Comparison of ENCODE assay signal across 8 mouse cellular contexts in genomic region chr10:120717159-120717567, GRCm38 (mm10).
DNase-seq lines count a peak whose midpoint lies in the region; ATAC-seq and TF ChIP-seq lines count a peak whose summit lies in the region.

No protein-coding gene starts in this region.

- no peaks in the 10 kb centered on the region for H3K9me3 ChIP-seq in embryonic facial prominence, embryonic 15.5 days (replicated peaks)
- H3K9me3 ChIP-seq in midbrain, postnatal 0 days (ENCODE audit: low read length), result no peaks in the 10 kb centered on the region

- 22% methylated on average over 11 of the region's 11 CpGs for WGBS in embryonic facial prominence, embryonic 15.5 days
- WGBS in midbrain, postnatal 0 days, result 75% methylated on average over 11 of the region's 11 CpGs

- no peak overlapping the region for H3K4me2 ChIP-seq in embryonic facial prominence, embryonic 15.5 days (replicated peaks)
- no peak overlapping the region for H3K4me2 ChIP-seq in midbrain, postnatal 0 days (ENCODE audit: low read depth, low read length, poor library complexity, severe bottlenecking)

- no peak overlapping the region for H3K4me3 ChIP-seq in embryonic facial prominence, embryonic 15.5 days (replicated peaks)
- H3K4me3 ChIP-seq in midbrain, postnatal 0 days (ENCODE audit: low read depth, low read length), result no peak overlapping the region

- H3K27ac ChIP-seq in embryonic facial prominence, embryonic 15.5 days (replicated peaks), result 0 out of 2 replicates have a peak overlapping the region, but pooled peaks have one; percentile 36
- no peak overlapping the region for H3K27ac ChIP-seq in midbrain, postnatal 0 days (ENCODE audit: low read depth, low read length)

- H3K36me3 ChIP-seq in embryonic facial prominence, embryonic 15.5 days, result no peaks in the 10 kb centered on the region
- no peaks in the 10 kb centered on the region for H3K36me3 ChIP-seq in midbrain, postnatal 0 days (ENCODE audit: insufficient read depth, low read length)

- H3K4me1 ChIP-seq in embryonic facial prominence, embryonic 15.5 days, result peaks cover 33% of the 10 kb centered on the region
- no peaks in the 10 kb centered on the region for H3K4me1 ChIP-seq in midbrain, postnatal 0 days (ENCODE audit: insufficient read depth, low read length)

- no peak for TF ChIP-seq CTCF in midbrain, postnatal 0 days (IDR thresholded peaks at IDR 0.05)

- no peaks in the 10 kb centered on the region; the same call in 1 of the 2 replicates for H3K27me3 ChIP-seq in embryonic facial prominence, embryonic 15.5 days
- peaks cover 15% of the 10 kb centered on the region for H3K27me3 ChIP-seq in midbrain, postnatal 0 days (ENCODE audit: insufficient read depth, low read length)

- ATAC-seq in embryonic facial prominence, embryonic 15.5 days (ENCODE audit: insufficient number of reproducible peaks, low FRiP score, low TSS enrichment, low read depth), result peak; percentile 51; the same call in 1 of the 2 replicates
- no peak for ATAC-seq in midbrain, postnatal 0 days (ENCODE audit: low FRiP score)

- peak; percentile 16 for DNase-seq in adrenal gland, postnatal 10 days
- no peak for DNase-seq in adrenal gland, adult 2 months
- DNase-seq in kidney, adult 9 months, result peak; percentile 17
- peak; percentile 68 for DNase-seq in lung, postnatal 10 days
- DNase-seq in midbrain, postnatal 0 days (ENCODE audit: low spot score), result no peak
- DNase-seq in cerebellum, adult 8-10 months, result no peak
- no peak for DNase-seq in right cerebral cortex, adult 2 months (ENCODE audit: low spot score in 2 of 2)

- no peak overlapping the region for H3K9ac ChIP-seq in embryonic facial prominence, embryonic 15.5 days
- no peak overlapping the region for H3K9ac ChIP-seq in midbrain, postnatal 0 days (replicated peaks; ENCODE audit: low read length, poor library complexity, severe bottlenecking)

Comparison
In these comparisons a context has a peak if more than half of its experiments do, and no peak if none do; other contexts are left out.
1. DNase-seq: peak in adrenal gland, postnatal 10 days (single experiment), kidney, adult 9 months (single experiment) and lung, postnatal 10 days (single experiment); none in adrenal gland, adult 2 months (single experiment), midbrain, postnatal 0 days (single experiment), cerebellum, adult 8-10 months (single experiment) and right cerebral cortex, adult 2 months (0 of 2).